Mouse (Mus musculus): ENCODE data around the gene Supt6. TPM values are rescaled to one million over a fixed set of nuclear protein-coding genes. Genes with fewer than 3 reads are reported as not detected.

Supt6 gene
- polyA plus RNA-seq, 2 experiments: 7.4 to 8.4 TPM

DNA sequence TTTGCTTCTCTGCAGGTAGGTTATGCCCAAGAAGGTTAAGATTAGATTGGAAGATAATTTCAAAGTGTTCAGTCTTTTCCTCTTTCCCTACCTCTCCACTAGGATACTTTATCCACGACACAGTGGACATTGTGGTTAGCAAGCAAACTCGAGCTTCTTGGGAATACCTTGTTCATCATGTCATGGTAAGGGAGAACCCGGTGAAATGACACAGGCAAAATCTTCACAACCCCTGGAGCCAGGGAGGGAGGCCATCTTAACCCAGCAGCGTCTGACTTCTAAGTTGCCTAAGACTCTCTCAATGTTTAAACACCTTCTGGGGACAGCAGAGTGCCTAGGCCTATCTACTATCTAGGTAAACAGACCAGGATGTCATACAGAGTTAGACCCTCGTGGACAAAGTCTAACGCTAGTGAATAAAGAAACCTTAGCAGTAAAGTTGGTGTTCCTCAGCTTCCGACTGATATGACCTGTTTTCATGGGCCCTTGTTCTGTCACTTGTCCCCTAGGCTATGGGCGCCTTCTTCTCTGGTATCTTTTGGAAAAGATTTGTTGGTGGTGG, 66.3 kb downstream of the Supt6 start:
- no peaks in the 10 kb centered on the region for H3K9me3 ChIP-seq (ENCODE audit: control insufficient read depth, low read length)
- WGBS (ENCODE audit: insufficient replicate concordance): 9% methylated on average over 8 of the region's 8 CpGs

GRCm38 (mm10) chr11:78178859-78179437, 66.8 kb downstream of the Supt6 start:
- 1% methylated on average over 29 of the region's 29 CpGs for WGBS (ENCODE audit: insufficient replicate concordance)
- no peaks in the 10 kb centered on the region for H3K27me3 ChIP-seq (ENCODE audit: control insufficient read depth, insufficient read depth, low read length)
- DNase-seq (ENCODE audit: low read depth in 3 of 3, low spot score in 3 of 3) (peak in 1 of 3 experiments; percentile 60), ATAC-seq (ENCODE audit: insufficient read depth) (peak; percentile 5)
- H3K4me3 ChIP-seq (ENCODE audit: insufficient read depth in 1 of 2, low read depth in 2 of 2, low read length in 2 of 2): peak overlapping the region; percentile 85 to 86
- H3K9ac ChIP-seq (replicated peaks): peak overlapping the region; percentile 99
- H3K4me1 ChIP-seq (replicated peaks; ENCODE audit: control insufficient read depth in 2 of 2, insufficient read depth in 2 of 2, low read length in 1 of 2): peaks cover 21 to 28% of the 10 kb centered on the region in 2 experiments
- peak overlapping the region; percentile 99 for H3K4me2 ChIP-seq (ENCODE audit: low read depth)
- peak overlapping the region; percentile 96 for H3K27ac ChIP-seq
- H3K9me3 ChIP-seq (ENCODE audit: control insufficient read depth, low read length): no peaks in the 10 kb centered on the region
- peaks cover 34% of the 10 kb centered on the region for H3K36me3 ChIP-seq (replicated peaks; ENCODE audit: control insufficient read depth, insufficient read depth, low read depth)
- no peak for TF ChIP-seq EP300 (IDR thresholded peaks at IDR 0.05; ENCODE audit: low read depth)
- 0 out of 2 replicates have a peak, but pooled peaks have one; percentile 0 for TF ChIP-seq CTCF (IDR thresholded peaks at IDR 0.05; ENCODE audit: low read depth)

More for the DNA sequence above, 66.3 kb downstream of the Supt6 start:
- Histone ChIP-seq H3K27ac (peak overlapping the region; percentile 96), H3K9ac (replicated peaks) (peak overlapping the region; percentile 99), H3K4me2 (ENCODE audit: low read depth) (peak overlapping the region; percentile 99), H3K27me3 (ENCODE audit: control insufficient read depth, insufficient read depth, low read length) (no peaks in the 10 kb centered on the region), H3K4me3 (ENCODE audit: insufficient read depth in 1 of 2, low read depth in 2 of 2, low read length in 2 of 2) (peak overlapping the region; percentile 85 to 86), H3K4me1 (replicated peaks; ENCODE audit: control insufficient read depth in 2 of 2, insufficient read depth in 2 of 2, low read length in 1 of 2) (peaks cover 21 to 33% of the 10 kb centered on the region in 2 experiments), H3K36me3 (replicated peaks; ENCODE audit: control insufficient read depth, insufficient read depth, low read depth) (peaks cover 34% of the 10 kb centered on the region)
- DNase-seq (ENCODE audit: low read depth in 3 of 3, low spot score in 3 of 3): no peak
- no peak for TF ChIP-seq CTCF (IDR thresholded peaks at IDR 0.05; ENCODE audit: low read depth)
- no peak for TF ChIP-seq EP300 (IDR thresholded peaks at IDR 0.05; ENCODE audit: low read depth)
- no peak for ATAC-seq (ENCODE audit: insufficient read depth)

- WGBS (ENCODE audit: insufficient replicate concordance): under 1% methylated on average over 82 of the region's 84 CpGs
- peak; percentile 87 to 93 (median 91) for DNase-seq (ENCODE audit: low read depth in 3 of 3, low spot score in 3 of 3)
- peak; percentile 77 for ATAC-seq (ENCODE audit: insufficient read depth)
- no peaks in the 10 kb centered on the region for H3K27me3 ChIP-seq (ENCODE audit: control insufficient read depth, insufficient read depth, low read length)
- H3K9me3 ChIP-seq (ENCODE audit: control insufficient read depth, low read length): no peaks in the 10 kb centered on the region
- H3K4me1 ChIP-seq (replicated peaks; ENCODE audit: control insufficient read depth in 2 of 2, insufficient read depth in 2 of 2, low read length in 1 of 2): peaks cover 21 to 28% of the 10 kb centered on the region in 2 experiments
- no peak; the same call in 1 of the 2 replicates for TF ChIP-seq EP300 (IDR thresholded peaks at IDR 0.05; ENCODE audit: low read depth)
- TF ChIP-seq CTCF (IDR thresholded peaks at IDR 0.05; ENCODE audit: low read depth): peak; percentile 99
- H3K9ac ChIP-seq (replicated peaks): peak overlapping the region; percentile 99
- peaks cover 34% of the 10 kb centered on the region for H3K36me3 ChIP-seq (replicated peaks; ENCODE audit: control insufficient read depth, insufficient read depth, low read depth)
- H3K27ac ChIP-seq: peak overlapping the region; percentile 96
- H3K4me2 ChIP-seq (ENCODE audit: low read depth): peak overlapping the region; percentile 99
- H3K4me3 ChIP-seq (ENCODE audit: insufficient read depth in 1 of 2, low read depth in 2 of 2, low read length in 2 of 2): peak overlapping the region; percentile 86 to 90
Observed at GRCm38 (mm10) chr11:78177903-78178858, 67.6 kb downstream of the Supt6 start.

DNA sequence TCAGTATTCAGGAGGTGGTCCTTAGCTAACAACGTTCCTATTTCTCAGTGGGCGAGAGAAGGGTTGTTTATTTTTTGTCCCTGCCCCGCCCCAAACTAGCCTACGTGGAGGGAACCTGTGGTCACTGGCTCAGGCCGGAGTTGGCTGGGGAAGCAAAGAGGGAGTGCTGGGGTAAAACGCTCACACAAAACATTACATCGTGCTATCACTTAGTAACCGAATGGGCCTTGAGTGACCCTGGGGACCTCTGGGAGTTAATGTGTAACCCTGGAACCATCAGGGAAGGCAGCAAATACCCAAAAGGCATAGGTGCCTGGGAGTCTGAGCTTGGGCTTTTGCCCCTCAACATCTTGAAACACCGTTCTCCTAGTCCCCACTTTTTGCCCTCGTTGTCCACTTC, 68.3 kb downstream of the Supt6 start:
- TF ChIP-seq EP300 (IDR thresholded peaks at IDR 0.05; ENCODE audit: low read depth) (peak; percentile 22; the same call in 1 of the 2 replicates), CTCF (IDR thresholded peaks at IDR 0.05; ENCODE audit: low read depth) (no peak)
- peak overlapping the region; percentile 96 for H3K27ac ChIP-seq
- H3K4me3 ChIP-seq (ENCODE audit: insufficient read depth in 1 of 2, low read depth in 2 of 2, low read length in 2 of 2): peak overlapping the region; percentile 86 to 90
- DNase-seq (ENCODE audit: low read depth in 3 of 3, low spot score in 3 of 3) (peak in 2 of 3 experiments; percentile 64 to 70), ATAC-seq (ENCODE audit: insufficient read depth) (peak; percentile 21)
- peaks cover 21 to 28% of the 10 kb centered on the region in 2 experiments for H3K4me1 ChIP-seq (replicated peaks; ENCODE audit: control insufficient read depth in 2 of 2, insufficient read depth in 2 of 2, low read length in 1 of 2)
- no peaks in the 10 kb centered on the region for H3K9me3 ChIP-seq (ENCODE audit: control insufficient read depth, low read length)
- peak overlapping the region; percentile 99 for H3K9ac ChIP-seq (replicated peaks)
- WGBS (ENCODE audit: insufficient replicate concordance): 0% methylated on average over 10 of the region's 10 CpGs
- peak overlapping the region; percentile 99 for H3K4me2 ChIP-seq (ENCODE audit: low read depth)
- H3K36me3 ChIP-seq (replicated peaks; ENCODE audit: control insufficient read depth, insufficient read depth, low read depth): peaks cover 33% of the 10 kb centered on the region
- H3K27me3 ChIP-seq (ENCODE audit: control insufficient read depth, insufficient read depth, low read length): no peaks in the 10 kb centered on the region

Measured in liver, embryonic 14.5 days (tissue).